Mouse (Mus musculus) central nervous system, embryonic 11.5 days (tissue): ENCODE measurements around the gene Slc35g3. TPM values are rescaled to one million over a fixed set of nuclear protein-coding genes. Genes with fewer than 3 reads are reported as not detected.

Source experiments
- polyA plus RNA-seq: library from polyadenylated mRNA; depleted of rRNA; stranded (reverse); fragments of >200 nt; gene quantifications from 2 replicates; pipeline ENCODE4 v1.2.3, GENCODE M21; 2012; rRNA removed

Slc35g3 gene
- 0.16 and 0.30 TPM in 2 replicates for polyA plus RNA-seq

GRCm38 (mm10) chr11:69761868-69762267, at the start of gene Slc35g3:
Slc35g3 (minus strand) TSS chr11:69761968.

GRCm38 (mm10) chr11:69804972-69805909, 43.5 kb upstream of the Slc35g3 start, which contains the start of gene Tmem102:
Tmem102 (minus strand) TSS chr11:69805624.

GRCm38 (mm10) chr11:69801379-69801977, 39.7 kb upstream of the Slc35g3 start, which contains the start of gene Fgf11:
Fgf11 (minus strand) TSS chr11:69801857.

GRCm38 (mm10) chr11:69795168-69795982, 33.6 kb upstream of the Slc35g3 start, which contains the start of gene Chrnb1:
Chrnb1 (minus strand) TSS chr11:69795943.

GRCm38 (mm10) chr11:69765221-69766125, 3.7 kb upstream of the Slc35g3 start, which contains the start of gene Zbtb4:
Zbtb4 (plus strand) TSS chr11:69765912.

GRCm38 (mm10) chr11:69758478-69758970, 3.2 kb downstream of the Slc35g3 start, which contains the start of gene Polr2a:
Polr2a (minus strand) TSS chr11:69758637.

Other genes starting within 250 kb of the Slc35g3 start
- 1.5 and 2.1 TPM in 2 replicates for gene Dnah2, start 212.9 kb downstream of the Slc35g3 start, polyA plus RNA-seq
- 60.4 and 60.6 TPM in 2 replicates for gene Efnb3, start 201.8 kb downstream of the Slc35g3 start, polyA plus RNA-seq
- gene Wrap53, start 181.7 kb downstream of the Slc35g3 start, polyA plus RNA-seq: 22.5 and 33.0 TPM in 2 replicates
- gene Trp53, start 181.6 kb downstream of the Slc35g3 start, polyA plus RNA-seq: 151 and 154 TPM in 2 replicates
- gene Atp1b2, start 156.0 kb downstream of the Slc35g3 start, polyA plus RNA-seq: 11.4 and 13.4 TPM in 2 replicates
- 0.86 and 1.6 TPM in 2 replicates for gene Shbg, start 144.1 kb downstream of the Slc35g3 start, polyA plus RNA-seq
- gene Sat2, start 139.9 kb downstream of the Slc35g3 start, polyA plus RNA-seq: 14.8 and 16.0 TPM in 2 replicates
- gene Fxr2, start 129.0 kb downstream of the Slc35g3 start, polyA plus RNA-seq: 126 and 156 TPM in 2 replicates
- gene Sox15, start 106.7 kb downstream of the Slc35g3 start, polyA plus RNA-seq: 0.12 and 0.22 TPM in 2 replicates
- 97.0 and 101 TPM in 2 replicates for gene Mpdu1, start 99.3 kb downstream of the Slc35g3 start, polyA plus RNA-seq
- gene Cd68, start 95.8 kb downstream of the Slc35g3 start, polyA plus RNA-seq: 4.7 and 9.4 TPM in 2 replicates
- 1,301 and 1,419 TPM in 2 replicates for gene Eif4a1, start 89.5 kb downstream of the Slc35g3 start, polyA plus RNA-seq
- 92.5 and 186 TPM in 2 replicates for gene Senp3, start 79.9 kb downstream of the Slc35g3 start, polyA plus RNA-seq
- 0.29 and 0.97 TPM in 2 replicates for gene Tnfsf13, start 76.2 kb downstream of the Slc35g3 start, polyA plus RNA-seq
- 4.4 and 4.9 TPM in 2 replicates for gene Tnfsf12, start 66.1 kb downstream of the Slc35g3 start, polyA plus RNA-seq
- gene Tnfsfm13, start 65.9 kb downstream of the Slc35g3 start, polyA plus RNA-seq: 1.7 and 2.3 TPM in 2 replicates
- gene Polr2a, start 3.3 kb downstream of the Slc35g3 start, polyA plus RNA-seq: 48.6 and 79.6 TPM in 2 replicates
- gene Zbtb4, start 3.9 kb upstream of the Slc35g3 start, polyA plus RNA-seq: 4.7 and 5.0 TPM in 2 replicates
- 1.7 and 15.7 TPM in 2 replicates for gene Chrnb1, start 34.0 kb upstream of the Slc35g3 start, polyA plus RNA-seq
- gene Fgf11, start 39.9 kb upstream of the Slc35g3 start, polyA plus RNA-seq: 4.7 and 7.5 TPM in 2 replicates
- gene Tmem102, start 43.7 kb upstream of the Slc35g3 start, polyA plus RNA-seq: 0.19 and 0.27 TPM in 2 replicates
- gene Gm39566, start 53.3 kb upstream of the Slc35g3 start, polyA plus RNA-seq: not detected in 2 replicates
- gene Spem2, start 56.5 kb upstream of the Slc35g3 start, polyA plus RNA-seq: not detected in 2 replicates
- 0.80 and 0.86 TPM in 2 replicates for gene Spem1, start 60.2 kb upstream of the Slc35g3 start, polyA plus RNA-seq
- 70.3 and 84.9 TPM in 2 replicates for gene Nlgn2, start 75.8 kb upstream of the Slc35g3 start, polyA plus RNA-seq
- gene Tmem256, start 76.5 kb upstream of the Slc35g3 start, polyA plus RNA-seq: 137 and 187 TPM in 2 replicates
- gene Plscr3, start 84.4 kb upstream of the Slc35g3 start, polyA plus RNA-seq: 60.2 and 99.9 TPM in 2 replicates
- gene Tnk1, start 96.8 kb upstream of the Slc35g3 start, polyA plus RNA-seq: 0.25 and 0.65 TPM in 2 replicates
- gene Tmem95, start 116.0 kb upstream of the Slc35g3 start, polyA plus RNA-seq: not detected in 2 replicates
- gene Kctd11, start 119.4 kb upstream of the Slc35g3 start, polyA plus RNA-seq: 2.3 and 2.9 TPM in 2 replicates
- 2.0 and 2.4 TPM in 2 replicates for gene Acap1, start 133.6 kb upstream of the Slc35g3 start, polyA plus RNA-seq
- 10.4 and 14.1 TPM in 2 replicates for gene 2810408A11Rik, start 139.0 kb upstream of the Slc35g3 start, polyA plus RNA-seq
- 86.7 and 121 TPM in 2 replicates for gene Neurl4, start 139.1 kb upstream of the Slc35g3 start, polyA plus RNA-seq
- 71.0 and 88.1 TPM in 2 replicates for gene Gps2, start 151.9 kb upstream of the Slc35g3 start, polyA plus RNA-seq
- gene Eif5a, start 160.0 kb upstream of the Slc35g3 start, polyA plus RNA-seq: 1,164 and 1,181 TPM in 2 replicates
- 23.1 and 36.5 TPM in 2 replicates for gene Ybx2, start 173.8 kb upstream of the Slc35g3 start, polyA plus RNA-seq
- gene Slc2a4, start 186.2 kb upstream of the Slc35g3 start, polyA plus RNA-seq: 10.3 and 24.4 TPM in 2 replicates
- 2.3 and 5.7 TPM in 2 replicates for gene Cldn7, start 202.8 kb upstream of the Slc35g3 start, polyA plus RNA-seq
- 88.4 and 139 TPM in 2 replicates for gene Ctdnep1, start 219.2 kb upstream of the Slc35g3 start, polyA plus RNA-seq
- 112 and 147 TPM in 2 replicates for gene Elp5, start 220.5 kb upstream of the Slc35g3 start, polyA plus RNA-seq
- 303 and 380 TPM in 2 replicates for gene Gabarap, start 229.2 kb upstream of the Slc35g3 start, polyA plus RNA-seq
- 66.5 and 98.1 TPM in 2 replicates for gene Phf23, start 233.8 kb upstream of the Slc35g3 start, polyA plus RNA-seq
- gene Dvl2, start 238.6 kb upstream of the Slc35g3 start, polyA plus RNA-seq: 32.7 and 40.0 TPM in 2 replicates